Mouse (Mus musculus) fat pad, adult 2 months (tissue): ENCODE measurements at regions not wholly inside any gene's neighbourhood (a gene's known extent, or its start where the extent isn't known, plus 50 kb on each side); places are given as distances from the start of the nearest gene placed in this dataset.

ENCODE experiments used
- DNase-seq: peaks from one replicate; pipeline ENCODE4 v3.0.0-alpha.2; 2011; ENCODE audit warnings: low read depth, low spot score; ENCODE audit errors: extremely low read depth

DNA sequence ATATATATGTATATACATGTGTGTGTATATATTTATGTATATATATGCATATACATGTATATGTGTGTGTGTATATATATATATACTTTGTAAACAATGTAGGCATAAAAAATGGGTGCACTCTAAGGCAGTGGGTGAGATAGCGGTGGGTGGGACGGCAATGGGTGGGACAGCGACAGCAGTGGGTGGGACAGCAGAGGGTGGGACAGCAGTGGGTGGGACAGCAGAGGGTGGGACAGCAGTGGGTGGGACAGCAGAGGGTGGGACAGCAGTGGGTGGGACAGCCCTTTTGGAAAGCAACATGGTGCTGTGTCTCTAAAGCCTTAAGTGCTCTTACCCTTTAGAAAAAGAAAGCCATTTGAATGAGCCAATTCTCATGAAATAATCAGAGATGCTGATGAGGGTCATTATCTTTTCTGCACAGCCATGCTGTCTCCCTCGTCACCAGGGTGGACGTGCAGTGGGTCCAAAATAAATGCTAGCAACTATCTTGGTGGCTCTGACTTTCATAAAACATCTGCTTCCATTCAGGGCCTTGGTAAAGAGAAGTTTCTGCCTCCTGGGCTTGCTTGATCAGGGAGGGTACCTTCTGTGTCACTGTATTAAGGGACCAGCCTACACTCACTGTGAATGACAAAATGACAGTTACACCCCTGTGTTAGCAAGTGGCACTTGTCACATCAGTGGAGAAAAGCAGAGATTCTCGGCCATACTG, 119.3 kb upstream of the Slc44a1 start:
- no peak for DNase-seq

GRCm38 (mm10) chr4:53319051-53319450, 121.2 kb upstream of the Slc44a1 start:
- DNase-seq = no peak

DNA sequence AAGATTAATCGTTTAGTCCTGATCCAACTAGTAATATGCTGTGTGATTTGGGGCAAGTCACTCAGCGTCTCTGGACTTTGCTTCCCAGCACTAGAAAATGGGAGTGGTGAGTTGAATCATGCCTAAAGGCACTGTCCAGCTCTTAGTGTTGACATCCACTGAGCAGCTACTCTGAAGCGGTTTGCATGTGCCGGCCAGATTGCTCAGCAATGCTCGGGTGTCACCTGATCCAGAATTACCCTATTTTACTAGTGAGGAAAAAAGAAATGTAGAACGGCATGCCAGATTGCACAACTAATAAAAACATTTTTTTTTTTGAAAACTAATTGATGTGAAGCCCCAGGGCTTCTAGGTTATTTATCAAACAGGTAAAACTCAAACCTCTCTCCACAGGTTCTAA, 122.0 kb upstream of the Slc44a1 start:
- DNase-seq = peak; percentile 51

GRCm38 (mm10) chr4:53317453-53317824, 122.8 kb upstream of the Slc44a1 start:
- DNase-seq = no peak

DNA sequence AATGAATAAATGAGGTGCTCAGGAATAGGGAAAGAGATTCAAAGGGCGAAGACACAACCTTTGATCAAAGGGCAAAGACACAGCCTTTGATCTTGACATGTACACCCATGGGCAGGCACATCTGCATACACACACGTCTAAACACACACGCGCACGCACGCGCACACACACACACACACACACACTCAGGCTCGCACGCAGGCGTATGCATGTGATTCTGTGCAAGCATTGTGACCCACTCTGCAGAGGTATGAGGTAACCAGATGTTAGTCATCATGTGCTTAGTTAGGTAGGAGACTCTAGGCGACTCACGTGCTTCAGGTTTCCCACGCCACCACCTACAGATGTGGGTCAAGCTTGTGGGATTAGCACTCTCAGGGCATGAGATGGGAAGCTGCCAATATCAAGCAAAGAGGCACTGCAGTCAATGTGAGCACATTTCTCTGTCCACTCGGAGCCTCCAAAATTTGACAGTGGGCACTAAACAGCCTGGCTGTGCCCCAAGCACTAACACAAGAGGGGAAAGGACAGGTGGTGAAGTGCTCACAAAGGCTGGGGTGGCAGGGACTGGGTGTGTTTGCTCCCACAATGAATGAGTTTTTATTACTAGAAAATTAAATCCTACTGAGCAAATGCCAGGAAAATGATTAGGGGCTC, 123.3 kb upstream of the Slc44a1 start:
- peak; percentile 87 for DNase-seq

DNA sequence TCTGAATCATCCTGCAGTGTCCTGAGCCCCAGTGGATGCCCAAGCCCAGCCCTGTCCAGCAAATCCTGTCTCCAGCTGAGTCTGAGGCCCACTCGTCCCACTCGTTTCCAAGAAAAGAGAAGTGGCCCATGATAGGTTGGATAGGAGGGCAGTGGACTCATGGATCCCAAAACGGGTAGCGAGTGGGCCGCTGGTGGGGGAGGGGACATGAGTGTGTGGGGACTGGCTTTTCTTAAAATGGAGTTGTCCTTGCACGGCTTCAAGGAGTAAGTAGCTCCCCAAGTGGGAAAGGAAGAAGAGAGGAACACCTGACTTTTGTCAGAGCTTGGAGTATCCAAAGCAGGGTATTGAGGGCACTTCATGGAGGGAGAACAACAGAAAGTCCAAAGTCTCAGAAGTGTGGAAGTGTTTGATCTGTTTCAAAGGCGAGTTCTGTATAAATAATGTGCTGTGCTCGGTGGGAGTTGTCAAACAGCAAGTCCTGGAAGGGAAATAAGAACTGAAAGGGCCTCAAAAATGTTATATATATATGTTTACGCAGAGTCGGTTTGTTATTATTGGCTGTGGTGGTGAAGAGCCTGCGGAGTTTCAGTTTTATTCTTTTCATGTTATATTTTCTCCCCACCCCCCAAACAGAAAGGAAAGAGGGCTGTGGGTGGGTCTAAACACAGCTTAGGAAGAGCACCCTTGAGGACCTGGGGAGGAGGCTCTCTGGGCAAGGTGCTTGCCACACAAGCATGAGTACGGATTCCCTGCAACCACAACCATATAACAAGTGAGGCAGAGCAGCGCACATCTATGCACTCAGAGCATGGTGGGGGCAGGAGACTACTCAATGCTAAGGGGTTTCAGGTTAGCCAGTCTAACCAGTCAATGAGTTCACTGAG, 124.1 kb upstream of the Slc44a1 start:
- no peak for DNase-seq

- DNase-seq = peak; percentile 49
Measured at GRCm38 (mm10) chr4:53315121-53315875, 124.9 kb upstream of the Slc44a1 start.

DNA sequence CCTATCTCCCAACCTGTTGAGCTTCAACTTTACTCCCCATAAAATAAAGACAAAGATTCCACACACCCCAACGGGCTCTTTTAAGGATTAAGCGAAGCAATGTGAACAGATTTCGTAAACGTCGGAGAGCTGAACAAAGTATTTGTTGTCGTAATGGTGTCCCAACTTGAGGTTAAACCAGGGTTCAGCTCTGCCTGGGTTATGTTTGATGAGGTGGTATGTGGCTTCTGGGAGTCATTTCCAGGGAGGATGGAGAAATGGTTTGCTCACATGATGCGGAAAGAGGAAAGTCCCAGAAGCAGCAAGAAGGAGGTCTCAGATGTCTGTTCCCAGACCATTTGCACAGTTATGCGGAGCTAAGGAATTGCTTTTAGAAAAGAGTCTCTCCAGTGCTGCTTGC, 126.1 kb upstream of the Slc44a1 start:
- DNase-seq = peak; percentile 74

DNA sequence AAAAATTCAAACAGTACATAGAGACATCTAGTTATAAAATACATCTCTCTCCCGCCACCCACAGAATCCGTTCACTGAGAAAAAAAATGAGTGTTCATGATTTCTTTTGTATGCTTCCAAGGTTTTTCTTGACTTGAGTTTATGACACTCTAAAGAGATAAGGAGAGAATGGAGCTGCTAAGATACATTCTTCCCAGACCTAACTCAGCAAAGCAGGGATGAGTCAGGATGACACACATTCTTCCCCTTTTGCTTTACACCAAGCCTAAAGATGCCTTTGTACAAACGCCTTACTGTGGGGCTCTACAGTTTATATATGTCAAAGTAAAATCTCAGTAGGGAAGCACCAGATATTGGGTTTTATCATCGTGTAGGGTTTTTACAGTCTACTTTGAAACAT, 133.1 kb upstream of the Slc44a1 start:
- DNase-seq = no peak

- DNase-seq = no peak
Measured at GRCm38 (mm10) chr4:53304782-53305385, 135.3 kb upstream of the Slc44a1 start.

- no peak for DNase-seq
Measured at GRCm38 (mm10) chr4:53304290-53304654, 135.9 kb upstream of the Slc44a1 start.

GRCm38 (mm10) chr4:53303621-53304289, 136.5 kb upstream of the Slc44a1 start:
- DNase-seq = no peak

DNA sequence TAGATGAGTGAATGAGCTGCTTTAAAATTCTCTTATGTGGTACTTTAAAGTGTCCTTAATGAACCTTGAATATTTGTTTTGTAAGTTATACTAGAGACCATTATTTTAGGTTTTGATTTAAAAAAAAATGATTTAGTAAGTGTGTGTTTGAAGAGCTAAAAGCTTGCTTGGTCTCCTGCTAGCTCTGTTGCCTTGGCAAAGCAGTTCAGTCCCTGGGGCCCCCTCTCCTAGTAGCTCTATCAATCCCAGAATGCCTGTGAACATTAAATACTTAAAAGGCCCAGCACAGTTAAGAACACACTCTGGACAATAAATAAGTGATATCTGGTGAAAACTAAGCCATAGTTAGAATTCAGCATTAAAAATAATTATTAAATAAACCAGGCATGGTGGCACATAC, 138.3 kb upstream of the Abca1 start:
- DNase-seq = no peak

DNA sequence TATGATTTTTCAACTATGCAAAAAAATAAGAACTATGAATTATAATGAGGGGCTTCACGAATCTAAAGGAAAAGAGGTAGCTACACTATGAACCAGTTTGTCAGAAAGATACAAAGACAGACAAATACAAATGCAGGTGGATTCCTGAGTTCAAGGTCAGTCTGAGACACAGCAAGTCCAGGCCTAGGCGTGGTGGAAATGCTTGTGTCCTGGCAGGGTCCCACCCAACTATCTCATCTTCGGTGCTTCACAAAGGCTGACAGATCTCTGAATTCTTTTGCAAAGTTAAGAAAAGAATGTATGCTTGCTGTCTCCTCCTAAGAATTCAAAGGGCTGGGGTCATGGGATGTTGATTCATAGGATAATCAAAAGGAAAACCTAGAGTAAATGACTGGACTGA, 132.9 kb upstream of the Abca1 start:
- no peak for DNase-seq

GRCm38 (mm10) chr4:53277741-53278525, 118.2 kb upstream of the Abca1 start:
- peak; percentile 57 for DNase-seq

- no peak for DNase-seq
Measured at GRCm38 (mm10) chr4:53270433-53270832, 110.7 kb upstream of the Abca1 start.

GRCm38 (mm10) chr4:53269999-53270398, 110.3 kb upstream of the Abca1 start:
- DNase-seq = no peak

- no peak for DNase-seq
Measured at GRCm38 (mm10) chr4:53269251-53269842, 109.7 kb upstream of the Abca1 start.

- no peak for DNase-seq
Measured at GRCm38 (mm10) chr4:53264901-53265300, 105.2 kb upstream of the Abca1 start.
